8 mouse cellular contexts compared by ENCODE assay signal in genomic region chr4:141591547-141591946, GRCm38 (mm10). TPM values are rescaled to one million over a fixed set of nuclear protein-coding genes. Genes with fewer than 3 reads are reported as not detected.
DNase-seq lines count a peak whose midpoint lies in the region; ATAC-seq and TF ChIP-seq lines count a peak whose summit lies in the region.
"Had no signal": no experiment of that assay in that cellular context is flagged by ENCODE, and none has a peak within 500 bp of the region (broad histone marks: within the 10 kb centered on the region; RNA-seq: fewer than 3 reads in every experiment).

No protein-coding gene starts in this region.

- H3K36me3 ChIP-seq in MEL (ENCODE audit: control insufficient read depth in 1 of 2, insufficient read depth in 2 of 2, low read length in 2 of 2): peaks cover 0 to 5% of the 10 kb centered on the region in 2 experiments; a peak in 2 of 4 replicates
- H3K36me3 ChIP-seq: midbrain, embryonic 12.5 days had no signal

- no peak for TF ChIP-seq EP300 in MEL (IDR thresholded peaks at IDR 0.05; ENCODE audit: low read depth in 1 of 2, low read length in 2 of 2)

- peak; percentile 44 for TF ChIP-seq RAD21 in MEL (IDR thresholded peaks at IDR 0.05; ENCODE audit: low read depth, low read length)

- ATAC-seq in megakaryocyte-erythroid progenitor cell, adult 5-6 weeks (replicated peaks; ENCODE audit: low FRiP score, low TSS enrichment, poor library complexity, severe bottlenecking): peak; percentile 51; the same call in 1 of the 2 replicates

- H3K79me2 ChIP-seq in MEL (ENCODE audit: control insufficient read depth, insufficient read depth, low read length, poor library complexity): no peaks in the 10 kb centered on the region

- no peak for DNase-seq in layer of hippocampus, adult 2 months (ENCODE audit: low spot score in 2 of 2)
- no peak for DNase-seq in layer of hippocampus, adult 18-20 months (ENCODE audit: low spot score in 2 of 2)
- peak; percentile 74 for DNase-seq in MEL (ENCODE audit: low read depth, low spot score)
- peak; percentile 56 for DNase-seq in embryo, embryonic 10.5 days (ENCODE audit: low spot score)
- no peak for DNase-seq in ovary, postnatal 36 days (ENCODE audit: low spot score)
- DNase-seq in layer of hippocampus, adult 9-11 months: no peak

- no peak overlapping the region for H3K4me3 ChIP-seq in layer of hippocampus, adult 2 months
- H3K4me3 ChIP-seq in MEL (ENCODE audit: control insufficient read depth in 1 of 2, insufficient read depth in 1 of 2, low read depth in 2 of 2, low read length in 2 of 2): no peak overlapping the region
- H3K4me3 ChIP-seq: midbrain, embryonic 12.5 days had no signal

- H3K27ac ChIP-seq in layer of hippocampus, adult 2 months: no peak overlapping the region
- H3K27ac ChIP-seq in MEL (ENCODE audit: control insufficient read depth, low read depth, low read length): no peak overlapping the region
- H3K27ac ChIP-seq: midbrain, embryonic 12.5 days had no signal

- peak; percentile 76 for TF ChIP-seq CTCF in layer of hippocampus, adult 2 months (conservative IDR thresholded peaks at IDR 0.05)
- TF ChIP-seq CTCF in MEL (IDR thresholded peaks at IDR 0.05 in 2 of 3, conservative IDR thresholded peaks at IDR 0.05 in 1 of 3; ENCODE audit: control insufficient read depth in 1 of 3, insufficient read depth in 1 of 3, low read depth in 2 of 3, low read length in 3 of 3, poor library complexity in 1 of 3, severe bottlenecking in 1 of 3): peak; percentile 84 to 89 (median 88)

- no peaks in the 10 kb centered on the region; a peak in 1 of 4 replicates for H3K27me3 ChIP-seq in MEL (ENCODE audit: control insufficient read depth in 1 of 2, insufficient read depth in 2 of 2, low read length in 2 of 2)

- TF ChIP-seq POLR2A in MEL (IDR thresholded peaks at IDR 0.05; ENCODE audit: control insufficient read depth in 1 of 2, insufficient read depth in 1 of 2, low read depth in 1 of 2, low read length in 2 of 2, poor library complexity in 1 of 2): no peak

- H3K9me3 ChIP-seq in MEL (replicated peaks; ENCODE audit: insufficient read depth, low read length): no peaks in the 10 kb centered on the region
- H3K9me3 ChIP-seq: midbrain, embryonic 12.5 days had no signal

- peaks cover 2 to 6% of the 10 kb centered on the region in 2 experiments; a peak in 2 of 4 replicates for H3K4me1 ChIP-seq in MEL (ENCODE audit: control insufficient read depth in 1 of 2, insufficient read depth in 2 of 2, low read length in 2 of 2)
- H3K4me1 ChIP-seq: midbrain, embryonic 12.5 days had no signal

- no peak overlapping the region for H3K9ac ChIP-seq in MEL (ENCODE audit: control insufficient read depth, low read depth, low read length, poor library complexity, severe bottlenecking)
- H3K9ac ChIP-seq: midbrain, embryonic 12.5 days had no signal

TF ChIP-seq in MEL, 35 proteins besides CTCF, POLR2A, EP300 and RAD21:
- TF ChIP-seq ZC3H11A (IDR thresholded peaks at IDR 0.05; ENCODE audit: low read depth, low read length) (peak; percentile 48; the same call in 1 of the 2 replicates), USF1 (IDR thresholded peaks at IDR 0.05; ENCODE audit: low read depth, low read length) (peak; percentile 83), CHD1 (IDR thresholded peaks at IDR 0.05; ENCODE audit: low read depth, low read length) (no peak), POLR2AphosphoS5 (IDR thresholded peaks at IDR 0.05; ENCODE audit: borderline replicate concordance, low read depth, low read length) (no peak), SMC3 (IDR thresholded peaks at IDR 0.05; ENCODE audit: low read depth, low read length) (peak; percentile 85), MYC (IDR thresholded peaks at IDR 0.05; ENCODE audit: low read depth, low read length) (0 out of 2 replicates have a peak, but pooled peaks have one; percentile 25)

RNA-seq across cellular contexts. Expression of gene Fblim1, which starts 14.3 kb away (rescaled TPM):
- under 1 TPM; 0.47 to 0.90 TPM for total RNA-seq in layer of hippocampus, adult 2 months (2021)
- under 1 TPM; 0.61 to 0.74 TPM for total RNA-seq in layer of hippocampus, adult 18-20 months (2021)
- not detected in 2 replicates for total RNA-seq in MEL (2012; rRNA removed)
- polyA plus RNA-seq in MEL (2012; ENCODE audit: insufficient read depth in 1 of 2, insufficient read length in 2 of 2, low read depth in 1 of 2, low replicate concordance in 2 of 2, missing spikeins in 1 of 2): not detected
- total RNA-seq in megakaryocyte-erythroid progenitor cell, adult 5-6 weeks (2014; fragmentation: Nextera tagmentation): not detected in 2 replicates
- total RNA-seq in megakaryocyte-erythroid progenitor cell, adult 5-6 weeks (2017): not detected in 2 replicates

RNA-seq across cellular contexts. Expression of gene Tmem82, which starts 26.9 kb away (rescaled TPM):
- total RNA-seq in layer of hippocampus, adult 2 months (2021): under 1 TPM; 0.37 to 0.56 TPM
- under 1 TPM; 0.32 to 0.51 TPM for total RNA-seq in layer of hippocampus, adult 18-20 months (2021)
- total RNA-seq in MEL (2012; rRNA removed): not detected in 2 replicates
- polyA plus RNA-seq in MEL (2012; ENCODE audit: insufficient read depth in 1 of 2, insufficient read length in 2 of 2, low read depth in 1 of 2, low replicate concordance in 2 of 2, missing spikeins in 1 of 2): under 1 TPM in 1 of 2 experiments, not detected in 1; 0.21 TPM
- 0.37 TPM in 1 of 2 replicates, not detected in the other for total RNA-seq in megakaryocyte-erythroid progenitor cell, adult 5-6 weeks (2014; fragmentation: Nextera tagmentation)
- total RNA-seq in megakaryocyte-erythroid progenitor cell, adult 5-6 weeks (2017): 0.52 and 0.57 TPM in 2 replicates

RNA-seq across cellular contexts. Expression of gene Slc25a34, which starts 32.1 kb away (rescaled TPM):
- total RNA-seq in layer of hippocampus, adult 2 months (2021): 1 to 10 TPM; 1.6 to 3.6 TPM
- 1 to 10 TPM; 4.1 to 4.2 TPM for total RNA-seq in layer of hippocampus, adult 18-20 months (2021)
- total RNA-seq in MEL (2012; rRNA removed): not detected in 2 replicates
- polyA plus RNA-seq in MEL (2012; ENCODE audit: insufficient read depth in 1 of 2, insufficient read length in 2 of 2, low read depth in 1 of 2, low replicate concordance in 2 of 2, missing spikeins in 1 of 2): under 1 TPM in 1 of 2 experiments, not detected in 1; 0.10 TPM
- total RNA-seq in megakaryocyte-erythroid progenitor cell, adult 5-6 weeks (2014; fragmentation: Nextera tagmentation): not detected in 2 replicates
- total RNA-seq in megakaryocyte-erythroid progenitor cell, adult 5-6 weeks (2017): 0.65 TPM in 1 of 2 replicates, not detected in the other

RNA-seq across cellular contexts. Expression of gene Spen, which starts 53.1 kb away (rescaled TPM):
- total RNA-seq in layer of hippocampus, adult 2 months (2021): 10 to 100 TPM; 56.0 to 68.1 TPM
- 10 to 100 TPM; 60.3 to 66.7 TPM for total RNA-seq in layer of hippocampus, adult 18-20 months (2021)
- 11.9 and 12.6 TPM in 2 replicates for total RNA-seq in MEL (2012; rRNA removed)
- 100 to 1,000 TPM in 1 of 2 experiments, 10 to 100 TPM in 1; 46.9 to 102 TPM for polyA plus RNA-seq in MEL (2012; ENCODE audit: insufficient read depth in 1 of 2, insufficient read length in 2 of 2, low read depth in 1 of 2, low replicate concordance in 2 of 2, missing spikeins in 1 of 2)
- 64.2 and 81.5 TPM in 2 replicates for total RNA-seq in megakaryocyte-erythroid progenitor cell, adult 5-6 weeks (2014; fragmentation: Nextera tagmentation)
- total RNA-seq in megakaryocyte-erythroid progenitor cell, adult 5-6 weeks (2017): 21.1 and 40.5 TPM in 2 replicates

Comparison
In these comparisons a context has a peak if more than half of its experiments do, and no peak if none do; other contexts are left out.
1. DNase-seq: peak in MEL (single experiment) and embryo, embryonic 10.5 days (single experiment); none in layer of hippocampus, adult 2 months (0 of 2), layer of hippocampus, adult 18-20 months (0 of 2), ovary, postnatal 36 days (single experiment) and layer of hippocampus, adult 9-11 months (single experiment).